Mouse (Mus musculus) G1E (cell line): Measurements from ENCODE around the gene Zc3h7b.

Experiments
- CTCF ChIP-seq: IDR thresholded peaks from 2 replicates; pipeline ENCODE4 v1.5.1; 2012; ENCODE audit warnings: low read depth, low read length, inconsistent platforms, mixed read lengths
- GATA1 ChIP-seq: IDR thresholded peaks from 2 replicates; pipeline ENCODE4 v1.6.1; 2012; ENCODE audit warnings: borderline replicate concordance, low read length, inconsistent platforms, mixed read lengths
- GATA2 ChIP-seq: IDR thresholded peaks from 2 replicates; pipeline ENCODE4 v1.6.1; 2012; ENCODE audit warnings: low read depth, low read length, inconsistent platforms, borderline replicate concordance
- POLR2AphosphoS5 ChIP-seq: IDR thresholded peaks from 2 replicates; pipeline ENCODE4 v1.6.1; 2012; ENCODE audit warnings: low read depth, low read length, inconsistent platforms; ENCODE audit not compliant: insufficient replicate concordance
- TAL1 ChIP-seq: conservative IDR thresholded peaks from 2 replicates; pipeline ENCODE4 v1.6.1; 2012; ENCODE audit warnings: low read depth, low read length, inconsistent platforms, mixed read lengths

DNA sequence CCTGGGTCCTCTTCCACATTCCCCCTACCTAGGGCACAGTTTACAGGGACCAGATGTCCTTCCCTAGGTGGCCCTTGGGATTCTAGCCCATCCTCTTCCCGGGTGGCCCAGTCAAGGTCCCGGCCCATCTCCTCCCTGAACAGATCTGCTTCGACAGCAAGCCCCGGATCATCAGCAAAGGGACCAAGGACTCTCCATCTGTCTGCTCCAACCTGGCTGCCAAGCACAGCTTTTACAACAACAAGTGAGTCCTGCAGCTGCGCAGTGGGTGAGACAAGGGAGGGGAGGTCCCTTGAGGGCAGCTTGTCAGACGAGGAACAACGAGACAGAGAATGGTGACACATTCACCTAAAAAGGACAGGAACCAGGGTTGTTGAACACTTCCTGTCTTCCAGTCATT lies 37.0 kb downstream of the Zc3h7b start:
- TF ChIP-seq CTCF = no peak
- TF ChIP-seq GATA1 = no peak
- TF ChIP-seq TAL1 = no peak
- TF ChIP-seq POLR2AphosphoS5 = no peak
- TF ChIP-seq GATA2 = no peak
